Mouse (Mus musculus) left cerebral cortex, adult 9 months (tissue): ENCODE data around the gene Nckap1l.
"Not testable (repeated sequence)": the region's sequence is repeated elsewhere in the genome, so short reads cannot be mapped to it uniquely, and the experiment has no call there.

ENCODE experiments used
- DNase-seq, 2 experiments: peaks; one replicate each; pipeline ENCODE4 v3.0.0; 2022; ENCODE audit warnings: low spot score in 2 of 2

The Nckap1l gene

DNA sequence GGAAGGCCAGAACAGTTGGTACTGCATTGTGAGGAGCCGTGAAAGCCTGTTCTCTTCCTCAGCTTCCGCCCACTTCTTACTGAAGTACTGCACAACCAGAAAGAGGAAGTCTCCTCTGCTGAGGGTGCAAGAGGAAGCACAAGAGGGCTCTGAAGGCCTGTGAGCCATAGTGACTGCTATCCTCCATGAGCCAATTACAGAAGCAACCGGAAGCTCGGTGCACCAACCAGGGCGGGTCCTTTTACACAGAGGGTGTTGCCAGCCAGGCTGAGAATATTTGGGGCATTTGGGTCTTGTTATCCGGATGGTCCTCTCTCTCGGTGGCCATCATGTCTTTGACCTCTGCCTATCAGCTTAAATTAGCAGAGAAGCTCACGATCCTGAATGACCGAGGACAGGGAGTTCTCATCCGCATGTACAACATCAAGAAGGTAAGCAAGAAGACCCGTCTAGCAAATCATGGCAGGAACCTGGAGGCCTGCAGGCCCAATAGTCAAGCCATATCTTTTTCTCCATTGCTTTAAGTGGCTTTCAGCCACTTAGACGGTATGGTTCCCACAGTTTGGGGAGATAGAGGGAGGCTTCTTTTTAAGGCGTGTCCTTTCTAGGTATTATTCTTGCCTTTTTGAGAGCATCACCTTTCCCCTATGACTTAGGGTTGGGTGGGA, at the start of gene Nckap1l:
Gene Nckap1l (plus strand): TSS at position 244 of the 668 bp plus-strand sequence.
- peak; percentile 16 to 40 for DNase-seq

DNA sequence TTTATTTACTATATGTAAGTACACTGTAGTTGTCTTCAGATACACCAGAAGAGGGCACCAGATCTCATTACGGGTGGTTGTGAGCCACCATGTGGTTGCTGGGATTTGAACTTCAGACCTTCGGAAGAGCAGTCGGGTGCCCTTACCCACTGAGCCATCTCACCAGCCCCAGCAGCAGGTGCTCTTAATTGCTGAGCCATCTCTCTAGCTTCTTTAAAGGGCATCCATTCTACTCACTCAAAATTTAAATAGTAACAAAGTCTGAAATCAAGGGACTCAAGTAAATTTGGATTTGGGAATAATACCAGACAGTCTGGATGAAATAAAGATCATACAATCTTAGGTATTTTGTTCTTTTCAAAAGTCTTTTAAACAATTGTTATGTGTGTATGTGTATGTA, 48.0 kb upstream of the Nckap1l start:
- DNase-seq, result not testable (repeated sequence)

DNA sequence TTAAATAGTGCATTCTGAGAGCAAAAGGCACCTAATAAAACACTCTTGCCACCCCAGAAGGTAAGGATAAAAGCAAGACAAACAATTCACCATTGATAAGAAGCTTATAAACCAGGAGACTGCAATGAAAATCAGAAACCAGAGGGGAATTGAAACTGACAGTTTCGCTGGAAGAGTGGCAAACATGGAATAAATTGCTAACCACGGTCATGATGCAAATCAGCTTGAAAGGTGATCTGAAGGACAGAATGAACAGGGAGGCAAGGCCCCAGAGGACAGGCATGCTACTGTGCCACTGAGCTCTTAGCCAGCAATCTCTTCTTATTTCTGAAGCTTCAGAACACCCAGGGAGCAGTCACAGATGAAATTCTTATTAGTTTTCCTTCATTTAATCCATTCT, 26.6 kb upstream of the Nckap1l start:
- DNase-seq, result no peak

- no peak for DNase-seq
Measured at GRCm38 (mm10) chr15:103430241-103430640, 23.4 kb upstream of the Nckap1l start, which contains the start of gene Gtsf1. TSS of gene Gtsf1 (minus strand) at chr15:103430470.

GRCm38 (mm10) chr15:103445966-103446365, 7.6 kb upstream of the Nckap1l start:
- not testable (repeated sequence) for DNase-seq

DNA sequence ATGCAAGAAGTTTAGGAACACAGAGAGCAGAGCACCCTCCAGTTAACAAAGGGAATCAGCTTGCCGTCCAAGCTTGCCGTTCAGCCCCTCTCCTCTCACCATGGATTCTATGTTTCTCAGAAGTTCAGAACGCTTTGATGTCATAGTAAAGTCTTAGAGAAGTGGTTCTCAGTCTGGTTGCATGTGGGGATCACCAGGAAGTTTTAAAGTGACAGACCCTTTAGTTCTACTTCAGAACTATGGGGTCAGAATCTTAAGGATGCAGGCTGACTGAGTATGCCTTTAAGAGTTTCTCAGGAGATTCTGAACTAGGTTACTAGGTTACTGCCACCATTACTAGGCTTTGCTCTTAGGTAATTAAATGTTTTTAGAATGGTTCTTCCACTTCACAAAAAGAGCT, 5.2 kb upstream of the Nckap1l start, which contains the start of gene Gtsf2:
Gene Gtsf2 (minus strand): TSS at position 101 of the 400 bp plus-strand sequence.
- DNase-seq, result no peak

GRCm38 (mm10) chr15:103454449-103454848, 855 bp downstream of the Nckap1l start:
- no peak for DNase-seq

- DNase-seq, result peak in 1 of 2 experiments; percentile 19
Measured at GRCm38 (mm10) chr15:103462539-103463261, 9.1 kb downstream of the Nckap1l start.

DNA sequence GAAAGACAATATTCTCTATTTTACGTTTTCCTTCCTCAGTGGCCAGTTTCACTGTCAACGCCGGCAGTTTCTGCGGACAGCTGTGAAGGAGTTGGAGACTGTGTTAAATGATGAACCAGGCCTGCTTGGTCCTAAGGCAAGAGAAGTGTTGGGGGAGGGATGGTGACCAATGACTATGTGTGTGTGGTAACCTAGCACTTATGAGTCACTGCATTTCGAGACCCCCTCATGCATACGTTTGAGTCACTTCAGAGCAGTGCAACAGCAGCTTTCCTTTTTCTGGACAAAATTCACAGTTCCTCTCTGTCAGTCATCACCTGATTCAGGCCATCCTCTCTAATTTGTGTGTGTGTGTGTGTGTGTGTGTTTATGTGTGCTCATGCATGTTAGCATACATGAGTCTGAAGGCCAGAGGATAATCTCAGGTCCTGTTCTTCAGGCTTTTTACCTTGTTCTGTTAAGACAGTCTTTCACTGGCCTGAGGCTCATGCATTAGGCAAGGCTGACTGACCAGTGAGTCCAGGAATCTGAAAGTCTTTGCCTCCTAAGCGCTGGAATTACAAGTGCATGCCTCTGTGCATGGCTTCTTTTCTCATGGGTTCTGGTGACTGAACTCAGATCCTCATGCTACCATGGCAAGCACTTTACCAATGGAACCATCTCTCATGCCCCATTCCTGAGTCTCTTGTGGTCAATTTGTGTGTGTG, 18.0 kb downstream of the Nckap1l start:
- DNase-seq, result no peak

- DNase-seq, result no peak
Measured at GRCm38 (mm10) chr15:103472265-103472664, 18.7 kb downstream of the Nckap1l start.

DNA sequence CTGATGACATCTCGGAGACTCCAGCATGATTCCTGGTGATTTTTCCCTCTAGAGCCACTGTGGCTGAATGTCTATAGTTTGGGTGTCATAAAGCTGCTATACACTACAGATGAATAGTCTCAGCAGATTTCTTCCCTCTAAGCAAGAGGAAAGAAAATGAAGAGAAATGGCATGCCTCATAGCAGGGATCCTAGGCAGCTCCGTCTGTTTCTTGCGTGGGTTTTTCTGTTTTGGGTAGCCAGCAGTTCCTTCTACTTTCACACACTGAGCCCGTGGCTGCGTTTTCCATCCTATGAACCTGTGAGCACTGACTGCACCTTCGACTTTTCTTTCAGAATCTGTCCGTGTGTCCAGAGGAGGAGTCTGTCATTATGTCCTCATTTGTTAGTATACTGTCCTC, 19.6 kb downstream of the Nckap1l start:
- peak in 1 of 2 experiments; percentile 25 for DNase-seq

GRCm38 (mm10) chr15:103473769-103474168, 20.2 kb downstream of the Nckap1l start:
- DNase-seq, result no peak

GRCm38 (mm10) chr15:103479080-103479606, 25.5 kb downstream of the Nckap1l start:
- no peak for DNase-seq

- no peak for DNase-seq
Measured at GRCm38 (mm10) chr15:103480129-103480528, 26.5 kb downstream of the Nckap1l start.

DNA sequence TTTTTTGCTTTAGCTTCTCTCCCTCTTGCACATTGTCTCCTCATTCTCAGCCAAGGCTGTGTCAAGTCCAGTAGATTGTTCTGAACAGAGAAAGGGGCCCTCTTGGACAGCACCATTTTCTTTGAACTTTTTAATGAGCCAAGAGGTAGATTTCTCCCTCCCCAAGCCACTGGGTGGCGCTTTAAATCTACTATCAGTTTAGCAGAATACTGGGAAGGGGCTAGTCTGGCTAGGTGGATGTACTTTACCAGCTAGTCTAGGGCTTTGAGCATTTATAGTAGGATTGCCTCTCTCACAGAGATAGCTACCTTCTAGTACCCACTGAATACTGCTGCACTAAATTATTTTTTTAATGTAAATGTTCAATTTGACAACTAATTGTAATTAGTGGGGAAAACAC, 28.9 kb downstream of the Nckap1l start:
- peak in 1 of 2 experiments; percentile 23 for DNase-seq

- DNase-seq, result peak in 1 of 2 experiments; percentile 12
Measured at GRCm38 (mm10) chr15:103484490-103484889, 30.9 kb downstream of the Nckap1l start.

- DNase-seq, result no peak
Measured at GRCm38 (mm10) chr15:103485106-103485505, 31.5 kb downstream of the Nckap1l start.

GRCm38 (mm10) chr15:103486658-103487057, 33.1 kb downstream of the Nckap1l start:
- no peak for DNase-seq

GRCm38 (mm10) chr15:103488336-103488735, 34.7 kb downstream of the Nckap1l start:
- DNase-seq, result no peak

GRCm38 (mm10) chr15:103496204-103497140, 42.9 kb downstream of the Nckap1l start:
- DNase-seq, result no peak

- DNase-seq, result no peak
Measured at GRCm38 (mm10) chr15:103498157-103498556, 44.6 kb downstream of the Nckap1l start.
